ENCODE assay signal across 11 mouse cellular contexts in genomic region chr2:3764136-3764535, GRCm38 (mm10).
A peak's percentile ranks its signal among the peaks of the same experiment; 100 is the strongest.
DNase-seq lines count a peak whose midpoint lies in the region; ATAC-seq lines count a peak whose summit lies in the region.
"Had no signal": no experiment of that assay in that cellular context is flagged by ENCODE, and none has a peak within 500 bp of the region (broad histone marks: within the 10 kb centered on the region; RNA-seq: fewer than 3 reads in every experiment).

No protein-coding gene starts in this region.

- no peaks in the 10 kb centered on the region for H3K9me3 ChIP-seq in heart, embryonic 11.5 days (replicated peaks; ENCODE audit: control insufficient read depth, low read length)
- H3K9me3 ChIP-seq in lung, embryonic 16.5 days (ENCODE audit: control insufficient read depth, low read length): no peaks in the 10 kb centered on the region
- H3K9me3 ChIP-seq in midbrain, embryonic 11.5 days (ENCODE audit: control insufficient read depth, low read length): no peaks in the 10 kb centered on the region
- H3K9me3 ChIP-seq: hindbrain, embryonic 10.5 days had no signal

- H3K27me3 ChIP-seq in heart, embryonic 11.5 days (ENCODE audit: control insufficient read depth, insufficient read depth, low read length): no peaks in the 10 kb centered on the region
- H3K27me3 ChIP-seq in lung, embryonic 16.5 days (ENCODE audit: control insufficient read depth, insufficient read depth, low read depth, low read length): no peaks in the 10 kb centered on the region
- H3K27me3 ChIP-seq in midbrain, embryonic 11.5 days (ENCODE audit: control insufficient read depth, insufficient read depth, low read length): no peaks in the 10 kb centered on the region

- H3K36me3 ChIP-seq in heart, embryonic 11.5 days (ENCODE audit: control insufficient read depth, insufficient read depth, low read length): no peaks in the 10 kb centered on the region
- no peaks in the 10 kb centered on the region for H3K36me3 ChIP-seq in lung, embryonic 16.5 days (ENCODE audit: control insufficient read depth, insufficient read depth, low read length)
- H3K36me3 ChIP-seq in midbrain, embryonic 11.5 days (ENCODE audit: control insufficient read depth, insufficient read depth, low read length): no peaks in the 10 kb centered on the region
- H3K36me3 ChIP-seq: hindbrain, embryonic 10.5 days had no signal

- H3K9ac ChIP-seq in heart, embryonic 11.5 days (ENCODE audit: low read depth, low read length): no peak overlapping the region
- no peak overlapping the region for H3K9ac ChIP-seq in lung, embryonic 16.5 days (ENCODE audit: low read length)
- H3K9ac ChIP-seq in midbrain, embryonic 11.5 days (ENCODE audit: low read length): no peak overlapping the region

- 38% methylated on average over 6 of the region's 6 CpGs for WGBS in heart, embryonic 11.5 days (ENCODE audit: insufficient replicate concordance)
- WGBS in lung, embryonic 16.5 days: 29% methylated on average over 6 of the region's 6 CpGs
- 88% methylated on average over 6 of the region's 6 CpGs for WGBS in midbrain, embryonic 11.5 days

- no peak for DNase-seq in heart, postnatal 36 days
- no peak for DNase-seq in lung, postnatal 14 days
- DNase-seq in brain, adult 2 months (ENCODE audit: low read depth, low spot score): peak; percentile 59
- no peak for DNase-seq in midbrain, embryonic 11.5 days (ENCODE audit: low spot score, missing footprints)
- DNase-seq in gastrocnemius, postnatal 10 days: no peak
- DNase-seq: kidney, postnatal 10 days; right cerebral cortex, adult 18-20 months had no signal

- intact Hi-C loops in heart, postnatal 36 days (cut with DNase I): loop anchor here (10.0 kb wide), 1 partner anchor 49 kb away; no protein-coding TSS in a partner anchor

- ATAC-seq in heart, embryonic 11.5 days (replicated peaks; ENCODE audit: insufficient number of reproducible peaks, low FRiP score, low TSS enrichment): no peak
- peak; percentile 64 for ATAC-seq in lung, embryonic 16.5 days (ENCODE audit: low read depth)
- peak; percentile 36; the same call in 1 of the 2 replicates for ATAC-seq in monocyte, adult 5-6 weeks (replicated peaks; ENCODE audit: insufficient number of reproducible peaks, low FRiP score, low TSS enrichment, poor library complexity, severe bottlenecking)
- no peak for ATAC-seq in midbrain, embryonic 11.5 days (ENCODE audit: low FRiP score)

- H3K27ac ChIP-seq in heart, embryonic 11.5 days (ENCODE audit: low read depth, low read length): peak overlapping the region; percentile 50; the same call in 1 of the 2 replicates
- H3K27ac ChIP-seq in lung, embryonic 16.5 days (ENCODE audit: low read length): no peak overlapping the region
- no peak overlapping the region for H3K27ac ChIP-seq in midbrain, embryonic 11.5 days (ENCODE audit: low read depth, low read length)
- H3K27ac ChIP-seq: hindbrain, embryonic 10.5 days had no signal

- H3K4me1 ChIP-seq in heart, embryonic 11.5 days (ENCODE audit: control insufficient read depth, insufficient read depth, low read length): peaks cover 19% of the 10 kb centered on the region
- H3K4me1 ChIP-seq in lung, embryonic 16.5 days (replicated peaks; ENCODE audit: control insufficient read depth, insufficient read depth, low read length): peaks cover 23% of the 10 kb centered on the region
- no peaks in the 10 kb centered on the region for H3K4me1 ChIP-seq in midbrain, embryonic 11.5 days (ENCODE audit: control insufficient read depth, insufficient read depth, low read length)

- no peak overlapping the region for H3K4me3 ChIP-seq in heart, embryonic 11.5 days (ENCODE audit: low read depth, low read length)
- no peak overlapping the region for H3K4me3 ChIP-seq in lung, embryonic 16.5 days (ENCODE audit: low read length)
- no peak overlapping the region for H3K4me3 ChIP-seq in midbrain, embryonic 11.5 days (ENCODE audit: low read depth, low read length)
- H3K4me3 ChIP-seq: hindbrain, embryonic 10.5 days had no signal

- H3K4me2 ChIP-seq in heart, embryonic 11.5 days: no peak overlapping the region
- H3K4me2 ChIP-seq in lung, embryonic 16.5 days (ENCODE audit: low read depth, low read length): no peak overlapping the region
- H3K4me2 ChIP-seq in midbrain, embryonic 11.5 days: no peak overlapping the region

Comparison
In these comparisons a context has a peak if more than half of its experiments do, and no peak if none do; other contexts are left out.
1. ATAC-seq: peak in lung, embryonic 16.5 days (single experiment) and monocyte, adult 5-6 weeks (single experiment); none in heart, embryonic 11.5 days (single experiment) and midbrain, embryonic 11.5 days (single experiment).